Mouse (Mus musculus): ENCODE measurements at regions not wholly inside any gene's neighbourhood (a gene's known extent, or its start where the extent isn't known, plus 50 kb on each side); places are given as distances from the start of the nearest gene placed in this dataset.

GRCm38 (mm10) chr8:10721146-10721862 is 287.0 kb downstream of the Irs2 start:
- no peak overlapping the region for H3K27ac ChIP-seq
- no peaks in the 10 kb centered on the region for H3K79me2 ChIP-seq (ENCODE audit: inconsistent target)
- H3K4me3 ChIP-seq (ENCODE audit: inconsistent target): no peak overlapping the region
- 85% methylated on average over 10 of the region's 10 CpGs for WGBS (ENCODE audit: missing documents)
- no peaks in the 10 kb centered on the region for H3K36me3 ChIP-seq (ENCODE audit: inconsistent target)

- Histone ChIP-seq H3K4me3 (ENCODE audit: inconsistent target) (no peak overlapping the region), H3K27ac (no peak overlapping the region), H3K36me3 (ENCODE audit: inconsistent target) (no peaks in the 10 kb centered on the region), H3K79me2 (ENCODE audit: inconsistent target) (no peaks in the 10 kb centered on the region)
- WGBS (ENCODE audit: missing documents): 98% methylated on average over 3 of the region's 3 CpGs
Observed at GRCm38 (mm10) chr8:10720398-10720797, 287.9 kb downstream of the Irs2 start.

GRCm38 (mm10) chr8:10719411-10719810 is 288.8 kb downstream of the Irs2 start:
- no peaks in the 10 kb centered on the region for H3K79me2 ChIP-seq (ENCODE audit: inconsistent target)
- H3K27ac ChIP-seq: no peak overlapping the region
- 66% methylated on average over 6 of the region's 6 CpGs for WGBS (ENCODE audit: missing documents)
- H3K36me3 ChIP-seq (ENCODE audit: inconsistent target): no peaks in the 10 kb centered on the region
- H3K4me3 ChIP-seq (ENCODE audit: inconsistent target): no peak overlapping the region

GRCm38 (mm10) chr8:10717297-10717696 is 291.0 kb downstream of the Irs2 start:
- H3K27ac ChIP-seq: no peak overlapping the region
- no peak overlapping the region for H3K4me3 ChIP-seq (ENCODE audit: inconsistent target)
- WGBS (ENCODE audit: missing documents): 84% methylated on average over 8 of the region's 8 CpGs
- H3K79me2 ChIP-seq (ENCODE audit: inconsistent target): no peaks in the 10 kb centered on the region
- no peaks in the 10 kb centered on the region for H3K36me3 ChIP-seq (ENCODE audit: inconsistent target)

DNA sequence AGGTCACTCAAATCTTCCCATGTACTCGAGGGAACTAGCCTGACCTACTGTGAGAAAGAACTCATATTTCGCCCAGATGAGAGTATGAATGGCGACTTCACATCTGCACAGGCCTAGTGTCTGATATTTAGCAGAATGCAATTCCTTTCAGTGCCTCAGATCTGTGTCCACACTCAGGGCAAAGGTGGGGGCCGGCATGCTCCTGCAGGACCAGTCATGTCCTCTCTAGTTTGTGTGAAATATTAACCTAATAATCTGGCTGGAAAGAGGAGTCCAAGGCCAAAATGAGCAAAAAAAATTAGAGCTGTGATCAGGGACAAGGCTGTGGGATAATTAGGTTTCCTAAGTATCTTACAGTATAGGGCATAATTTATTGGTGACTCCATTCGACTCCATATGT is 292.1 kb downstream of the Irs2 start:
- WGBS (ENCODE audit: missing documents): 93% methylated on average over 5 of the region's 5 CpGs
- no peaks in the 10 kb centered on the region for H3K79me2 ChIP-seq (ENCODE audit: inconsistent target)
- H3K4me3 ChIP-seq (ENCODE audit: inconsistent target): no peak overlapping the region
- H3K27ac ChIP-seq: no peak overlapping the region
- H3K36me3 ChIP-seq (ENCODE audit: inconsistent target): no peaks in the 10 kb centered on the region

DNA sequence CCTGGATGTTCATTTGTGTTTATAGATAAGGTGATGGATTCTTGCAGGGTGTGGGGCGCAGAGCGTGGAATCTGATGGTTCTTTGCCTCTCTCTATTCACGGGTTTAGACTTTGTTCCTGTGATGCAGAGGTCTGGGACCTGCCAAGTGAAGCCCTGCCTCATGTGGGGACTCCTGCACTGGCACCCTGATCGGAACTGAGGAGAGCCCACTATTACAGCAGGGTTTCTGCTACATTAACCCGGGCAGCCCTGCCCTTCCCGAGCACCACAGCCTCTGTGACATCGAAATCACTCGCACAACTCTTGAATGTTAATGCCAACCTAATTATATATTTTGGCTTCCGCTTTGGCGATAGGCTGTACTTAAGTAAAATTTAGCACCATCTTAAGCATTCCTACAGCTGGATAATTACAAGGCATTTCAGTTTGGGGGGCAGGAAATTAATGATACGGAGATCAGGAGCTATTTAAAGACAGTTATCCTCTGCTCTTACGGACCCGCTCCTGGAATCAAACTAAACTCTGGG is 294.7 kb downstream of the Irs2 start:
- Histone ChIP-seq H3K79me2 (ENCODE audit: inconsistent target) (no peaks in the 10 kb centered on the region), H3K27ac (no peak overlapping the region), H3K4me3 (ENCODE audit: inconsistent target) (no peak overlapping the region), H3K36me3 (ENCODE audit: inconsistent target) (no peaks in the 10 kb centered on the region)
- WGBS (ENCODE audit: missing documents): 94% methylated on average over 13 of the region's 13 CpGs

- no peak overlapping the region for H3K27ac ChIP-seq
- no peak overlapping the region for H3K4me3 ChIP-seq (ENCODE audit: inconsistent target)
- 88% methylated on average over 7 of the region's 7 CpGs for WGBS (ENCODE audit: missing documents)
- no peaks in the 10 kb centered on the region for H3K79me2 ChIP-seq (ENCODE audit: inconsistent target)
- H3K36me3 ChIP-seq (ENCODE audit: inconsistent target): no peaks in the 10 kb centered on the region
Observed at GRCm38 (mm10) chr8:10712118-10712689, 296.1 kb downstream of the Irs2 start.

DNA sequence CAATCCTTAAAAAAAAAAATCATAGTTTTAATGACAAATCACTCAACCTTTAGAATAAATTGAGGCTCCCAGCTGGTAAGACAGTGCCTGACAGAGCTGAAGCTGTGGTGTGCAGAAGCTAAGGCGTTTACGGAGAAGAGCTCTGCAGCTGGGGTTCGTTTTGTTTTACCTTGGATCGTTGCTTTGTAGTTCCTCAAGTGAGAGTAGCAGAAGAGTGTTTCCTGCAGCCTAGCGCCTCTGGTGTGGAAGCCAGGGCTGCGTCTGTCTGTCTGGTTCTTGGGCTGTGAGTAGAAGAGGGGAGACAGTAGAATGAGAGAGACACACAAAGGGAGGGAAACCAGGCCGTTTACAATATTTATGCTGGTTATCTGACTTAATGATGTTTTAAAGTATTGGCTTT is 296.8 kb downstream of the Irs2 start:
- Histone ChIP-seq H3K79me2 (ENCODE audit: inconsistent target) (no peaks in the 10 kb centered on the region), H3K27ac (peak overlapping the region; percentile 57), H3K4me3 (ENCODE audit: inconsistent target) (no peak overlapping the region), H3K36me3 (ENCODE audit: inconsistent target) (no peaks in the 10 kb centered on the region)
- WGBS (ENCODE audit: missing documents): 38% methylated on average over 7 of the region's 7 CpGs

- H3K4me3 ChIP-seq (ENCODE audit: inconsistent target): no peak overlapping the region
- H3K36me3 ChIP-seq (ENCODE audit: inconsistent target): no peaks in the 10 kb centered on the region
- WGBS (ENCODE audit: missing documents): 72% methylated on average over 6 of the region's 6 CpGs
- no peak overlapping the region for H3K27ac ChIP-seq
- H3K79me2 ChIP-seq (ENCODE audit: inconsistent target): no peaks in the 10 kb centered on the region
Observed at GRCm38 (mm10) chr8:10708509-10708908, 299.7 kb downstream of the Irs2 start.

DNA sequence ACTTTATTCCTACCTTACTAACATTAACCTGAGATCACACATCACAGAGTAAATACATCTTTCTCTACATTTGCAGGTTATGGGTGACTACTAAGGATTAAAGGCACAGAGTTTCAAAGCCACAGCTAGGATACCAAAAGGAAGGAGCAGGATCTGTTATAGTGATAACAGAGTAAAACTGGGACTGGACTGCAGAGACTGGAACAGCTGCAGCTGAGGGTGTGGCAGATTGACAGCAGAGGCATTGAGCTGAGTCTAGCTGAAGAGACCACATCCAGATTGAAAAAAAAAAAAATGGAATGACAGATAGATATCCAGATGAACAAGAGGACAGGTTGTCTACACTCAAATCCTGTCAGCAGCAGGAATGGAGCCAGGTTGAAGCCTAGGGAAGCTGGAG is 301.1 kb downstream of the Irs2 start:
- Histone ChIP-seq H3K79me2 (ENCODE audit: inconsistent target) (no peaks in the 10 kb centered on the region), H3K4me3 (ENCODE audit: inconsistent target) (no peak overlapping the region), H3K36me3 (ENCODE audit: inconsistent target) (no peaks in the 10 kb centered on the region), H3K27ac (peak overlapping the region; percentile 83)

DNA sequence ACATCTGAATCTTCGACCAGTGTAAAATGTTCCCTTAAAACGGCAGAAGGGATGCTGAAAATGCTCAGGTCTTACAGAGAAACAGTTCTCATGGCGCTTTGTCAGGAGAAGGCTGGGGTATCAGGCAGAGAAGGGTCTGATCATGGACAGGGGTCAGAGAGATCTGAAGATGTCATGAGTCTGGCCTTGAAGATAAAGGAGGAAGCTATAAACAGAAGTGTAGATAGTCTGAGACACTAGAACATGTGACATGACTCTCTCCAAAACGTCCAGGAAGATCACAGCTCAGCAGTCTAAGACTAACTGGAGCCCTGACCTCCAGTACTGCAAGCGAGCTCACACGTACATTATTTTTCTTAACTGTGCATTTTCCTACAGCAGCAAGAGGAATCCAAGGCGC is 302.3 kb downstream of the Irs2 start:
- H3K27ac ChIP-seq: peak overlapping the region; percentile 83
- no peaks in the 10 kb centered on the region for H3K36me3 ChIP-seq (ENCODE audit: inconsistent target)
- no peaks in the 10 kb centered on the region for H3K79me2 ChIP-seq (ENCODE audit: inconsistent target)
- 60% methylated on average over 7 of the region's 7 CpGs for WGBS (ENCODE audit: missing documents)
- no peak overlapping the region for H3K4me3 ChIP-seq (ENCODE audit: inconsistent target)

- Histone ChIP-seq H3K36me3 (ENCODE audit: inconsistent target) (no peaks in the 10 kb centered on the region), H3K27ac (no peak overlapping the region), H3K4me3 (ENCODE audit: inconsistent target) (no peak overlapping the region), H3K79me2 (ENCODE audit: inconsistent target) (no peaks in the 10 kb centered on the region)
- WGBS (ENCODE audit: missing documents): 97% methylated on average over 7 of the region's 7 CpGs
Observed at GRCm38 (mm10) chr8:10702755-10703154, 305.5 kb downstream of the Irs2 start.

GRCm38 (mm10) chr8:10702248-10702647 is 306.0 kb downstream of the Irs2 start:
- no peaks in the 10 kb centered on the region for H3K36me3 ChIP-seq (ENCODE audit: inconsistent target)
- WGBS (ENCODE audit: missing documents): 95% methylated on average over 9 of the region's 10 CpGs
- no peaks in the 10 kb centered on the region for H3K79me2 ChIP-seq (ENCODE audit: inconsistent target)
- no peak overlapping the region for H3K4me3 ChIP-seq (ENCODE audit: inconsistent target)
- H3K27ac ChIP-seq: no peak overlapping the region

DNA sequence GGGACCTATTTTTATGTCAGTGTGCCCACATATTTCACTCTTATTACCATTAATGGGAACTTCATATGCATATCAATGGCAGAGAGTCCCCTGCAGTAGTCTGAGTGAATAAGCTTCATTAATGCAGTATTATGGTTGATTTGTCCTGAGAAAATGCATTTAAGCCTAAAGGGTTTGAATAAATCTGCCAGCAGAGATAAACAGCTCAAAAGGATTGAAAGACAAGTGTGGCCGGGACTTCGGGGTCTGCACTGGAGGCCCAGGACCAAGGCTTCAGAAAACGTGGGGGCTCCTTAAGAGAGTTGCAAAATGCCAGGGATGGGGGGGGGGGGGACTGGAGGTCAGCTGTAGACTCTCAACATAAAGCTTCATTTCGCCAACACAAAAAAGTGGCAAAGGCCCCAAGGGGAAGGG is 306.6 kb downstream of the Irs2 start:
- H3K4me3 ChIP-seq (ENCODE audit: inconsistent target): no peak overlapping the region
- H3K79me2 ChIP-seq (ENCODE audit: inconsistent target): no peaks in the 10 kb centered on the region
- no peak overlapping the region for H3K27ac ChIP-seq
- H3K36me3 ChIP-seq (ENCODE audit: inconsistent target): no peaks in the 10 kb centered on the region
- WGBS (ENCODE audit: missing documents): 83% methylated on average over 3 of the region's 4 CpGs

GRCm38 (mm10) chr8:10701226-10701625 is 307.0 kb downstream of the Irs2 start:
- no peak overlapping the region for H3K4me3 ChIP-seq (ENCODE audit: inconsistent target)
- no peaks in the 10 kb centered on the region for H3K79me2 ChIP-seq (ENCODE audit: inconsistent target)
- no peaks in the 10 kb centered on the region for H3K36me3 ChIP-seq (ENCODE audit: inconsistent target)
- no peak overlapping the region for H3K27ac ChIP-seq
- 89% methylated on average over 4 of the region's 4 CpGs for WGBS (ENCODE audit: missing documents)

Measured in macrophage (primary cell).